Mouse (Mus musculus): Measurements from ENCODE around the gene Diras2. TPM values are rescaled to one million over a fixed set of nuclear protein-coding genes. Genes with fewer than 3 reads are reported as not detected.
"Not testable (repeated sequence)": the region's sequence is repeated elsewhere in the genome, so short reads cannot be mapped to it uniquely, and the experiment has no call there.

Diras2 gene
- total RNA-seq, 2 experiments from 2014 or later, result 0.47 TPM; not detected in 1

DNA sequence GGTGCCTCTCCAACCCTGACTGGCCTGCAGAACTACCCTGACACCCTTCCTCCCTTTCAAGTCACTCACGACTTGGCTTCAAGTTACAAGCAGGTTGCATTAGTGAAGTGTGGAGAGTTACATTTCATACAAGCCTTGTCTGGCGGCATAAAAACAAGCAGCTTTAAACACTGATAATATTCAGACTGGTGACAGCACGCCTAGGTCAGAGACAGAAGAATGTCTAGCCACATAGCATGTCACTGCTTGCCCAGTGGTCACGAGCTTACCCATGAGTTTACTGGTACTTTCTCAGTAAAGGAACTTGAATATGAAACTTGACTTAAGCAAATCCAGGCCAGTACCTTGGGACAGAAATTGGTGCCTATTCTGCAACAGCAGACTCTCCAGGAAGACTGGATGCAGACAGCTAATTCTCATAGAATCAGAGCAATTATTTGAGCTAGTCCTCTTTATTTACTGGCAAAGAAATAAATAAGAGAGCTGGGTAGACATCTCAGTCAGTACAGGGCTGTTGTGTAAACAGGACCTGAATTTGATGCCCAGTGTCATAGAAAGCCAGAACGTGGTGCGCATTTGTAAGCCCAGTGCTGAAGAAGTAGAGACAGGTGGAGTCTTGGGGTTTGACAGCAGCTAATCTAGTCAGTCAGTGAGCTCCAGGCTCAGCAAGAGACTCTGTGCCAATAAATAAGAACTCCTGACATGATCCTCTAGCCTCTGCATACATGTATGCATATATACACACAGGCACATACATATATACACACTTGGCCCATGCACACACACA, 4.6 kb downstream of the Diras2 start:
- no peak for ATAC-seq (replicated peaks; ENCODE audit: low FRiP score, low TSS enrichment, poor library complexity, severe bottlenecking)

DNA sequence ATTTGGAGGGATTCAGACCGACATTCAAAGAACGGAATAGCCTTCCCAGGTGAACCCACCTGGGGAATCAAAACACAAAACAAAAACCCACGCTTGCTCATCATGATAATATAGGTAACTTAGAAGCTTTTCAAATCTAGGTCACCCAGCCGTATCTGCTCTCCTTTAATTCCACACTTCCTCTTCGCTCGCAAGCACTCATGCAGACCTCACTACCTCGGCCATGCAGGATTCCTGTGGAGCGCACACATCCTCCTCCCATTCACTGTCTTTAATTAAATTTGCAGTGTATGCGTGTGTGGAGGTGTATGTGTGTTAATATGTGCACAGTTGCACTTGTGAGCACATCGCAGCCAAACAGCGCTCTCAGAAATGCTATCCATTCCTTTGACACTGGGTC, 6.8 kb downstream of the Diras2 start:
- ATAC-seq (replicated peaks; ENCODE audit: low FRiP score, low TSS enrichment, poor library complexity, severe bottlenecking), result no peak

DNA sequence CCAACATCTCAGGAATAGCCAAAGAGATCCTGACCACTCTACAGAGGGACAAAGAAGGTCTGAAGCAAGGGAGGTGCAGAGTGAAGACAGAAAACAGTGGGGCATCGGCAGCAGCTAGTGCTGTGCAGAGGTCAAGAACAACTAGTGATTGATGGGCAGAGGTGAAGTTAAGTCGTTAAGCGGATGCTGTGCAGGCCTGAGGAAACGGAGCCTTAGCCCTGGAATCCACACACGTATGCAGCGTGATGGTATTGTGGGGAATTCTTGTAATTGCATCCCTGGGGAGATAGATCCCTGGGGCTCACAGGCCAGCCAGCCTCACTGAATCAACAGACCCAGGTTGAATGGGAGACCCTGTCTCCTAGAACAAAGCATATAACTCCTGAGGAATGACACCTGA, 9.9 kb downstream of the Diras2 start:
- ATAC-seq (replicated peaks; ENCODE audit: low FRiP score, low TSS enrichment, poor library complexity, severe bottlenecking), result no peak

DNA sequence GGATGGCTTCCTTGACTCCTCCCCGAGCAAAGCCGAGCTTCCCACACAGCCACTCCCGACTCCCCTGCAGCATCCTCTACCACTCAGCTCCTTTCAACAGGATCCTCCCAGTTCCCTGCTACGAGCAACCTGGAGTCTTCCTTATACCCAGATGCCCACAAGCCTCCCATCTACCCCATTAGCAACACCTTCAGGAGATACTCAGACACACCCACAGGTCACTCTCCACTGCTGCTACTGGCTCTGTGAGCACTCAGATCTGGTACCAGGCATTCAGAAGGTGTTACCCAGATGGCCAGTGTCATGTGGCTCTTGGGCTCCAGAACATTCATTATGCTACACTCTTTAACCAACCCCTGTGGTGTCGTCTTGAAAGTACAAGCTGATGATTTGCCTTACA, 11.7 kb downstream of the Diras2 start:
- no peak for ATAC-seq (replicated peaks; ENCODE audit: low FRiP score, low TSS enrichment, poor library complexity, severe bottlenecking)

DNA sequence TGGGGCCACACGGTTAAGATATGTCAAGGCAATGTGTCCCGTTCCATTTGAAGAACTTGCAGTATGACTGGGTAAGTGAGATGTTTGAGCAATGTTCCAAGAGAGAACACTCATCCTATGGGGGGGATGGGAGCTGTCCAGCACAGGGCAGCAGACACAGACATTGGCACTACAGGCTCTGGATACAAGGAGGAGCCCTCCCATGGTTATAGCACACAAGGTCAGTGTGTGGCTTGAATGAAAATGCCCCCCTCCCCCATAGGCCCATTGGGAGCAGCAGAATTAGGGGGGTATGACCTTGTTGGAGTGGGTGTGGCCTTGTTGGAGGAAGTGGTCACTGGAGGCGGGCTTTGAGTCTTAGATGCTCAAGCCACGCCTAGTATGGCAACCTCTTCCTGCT, 12.7 kb downstream of the Diras2 start:
- no peak for ATAC-seq (replicated peaks; ENCODE audit: low FRiP score, low TSS enrichment, poor library complexity, severe bottlenecking)

DNA sequence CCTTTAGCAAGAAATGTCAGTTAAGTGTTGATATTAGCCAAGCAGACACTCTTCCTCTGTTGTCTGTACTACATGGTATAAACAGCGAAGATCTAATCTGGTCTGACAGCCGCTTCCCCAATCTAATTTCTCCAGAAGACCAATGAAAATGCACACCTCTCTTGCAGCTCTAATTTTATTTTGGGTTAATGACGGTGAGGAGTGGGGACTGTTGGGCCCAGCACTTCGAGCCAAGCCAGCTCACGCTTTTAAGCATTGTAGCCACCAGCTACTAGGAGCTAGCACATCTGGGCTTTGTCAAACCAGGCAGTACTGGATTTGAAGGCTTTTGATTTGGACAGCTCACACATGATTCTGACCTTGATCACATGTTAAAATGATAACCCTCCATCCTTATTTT, 14.1 kb downstream of the Diras2 start:
- ATAC-seq (replicated peaks; ENCODE audit: low FRiP score, low TSS enrichment, poor library complexity, severe bottlenecking), result no peak

DNA sequence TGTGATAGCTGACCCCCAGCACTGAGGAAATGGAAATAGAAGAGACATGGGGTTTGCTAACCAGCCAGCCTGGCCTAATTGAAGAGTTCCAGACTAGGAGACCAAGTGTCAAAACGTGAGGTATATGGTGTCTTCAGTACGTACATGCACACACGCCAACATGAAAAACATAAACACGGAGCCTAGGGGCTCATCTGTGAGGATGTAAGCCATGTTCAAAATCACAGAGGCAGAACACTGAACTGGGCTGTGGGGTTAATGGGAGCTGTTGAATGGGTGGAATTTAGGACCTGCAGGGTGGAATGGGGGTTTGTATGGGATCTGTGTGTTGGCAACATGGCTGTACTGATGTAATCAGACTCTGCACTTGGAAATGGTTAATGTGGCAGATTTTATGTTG, 14.5 kb downstream of the Diras2 start:
- no peak for ATAC-seq (replicated peaks; ENCODE audit: low FRiP score, low TSS enrichment, poor library complexity, severe bottlenecking)

DNA sequence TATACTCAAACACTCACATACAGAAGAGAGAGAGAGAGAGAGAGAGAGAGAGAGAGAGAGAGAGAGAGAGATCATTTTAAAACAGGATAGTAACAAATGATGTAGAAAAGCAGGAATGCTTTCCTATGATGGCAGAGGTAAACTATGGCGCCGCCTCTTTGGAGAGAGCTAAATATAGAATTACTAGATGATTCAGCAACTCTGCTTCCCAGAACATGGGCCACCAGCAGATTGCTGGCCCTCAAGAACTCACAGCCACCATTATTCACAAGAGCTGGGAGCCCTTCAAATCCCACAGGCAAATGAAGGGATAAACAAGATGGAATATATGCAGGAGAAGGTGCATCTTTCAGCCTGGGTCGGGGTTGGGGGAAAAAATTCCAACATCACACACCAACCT, 15.0 kb downstream of the Diras2 start:
- no peak for ATAC-seq (replicated peaks; ENCODE audit: low FRiP score, low TSS enrichment, poor library complexity, severe bottlenecking)

DNA sequence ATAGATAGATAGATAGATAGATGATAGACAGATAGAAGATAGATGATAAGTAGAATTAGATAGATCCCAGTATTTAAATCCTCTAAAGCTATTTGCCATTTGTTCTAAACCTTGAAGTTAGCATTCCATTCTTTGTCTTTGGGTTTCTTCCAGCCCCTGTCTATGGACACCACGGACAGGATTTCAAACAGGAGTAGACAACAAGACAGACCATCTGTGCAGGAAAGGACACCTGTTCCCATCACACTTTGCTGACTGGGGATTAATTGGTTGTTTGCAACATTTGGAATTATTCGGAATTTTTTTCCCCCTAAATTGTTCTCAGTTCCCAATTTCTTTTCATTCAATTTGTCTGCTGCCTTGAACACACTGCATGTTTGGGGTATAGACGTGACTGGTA, 17.5 kb downstream of the Diras2 start:
- no peak for ATAC-seq (replicated peaks; ENCODE audit: low FRiP score, low TSS enrichment, poor library complexity, severe bottlenecking)

DNA sequence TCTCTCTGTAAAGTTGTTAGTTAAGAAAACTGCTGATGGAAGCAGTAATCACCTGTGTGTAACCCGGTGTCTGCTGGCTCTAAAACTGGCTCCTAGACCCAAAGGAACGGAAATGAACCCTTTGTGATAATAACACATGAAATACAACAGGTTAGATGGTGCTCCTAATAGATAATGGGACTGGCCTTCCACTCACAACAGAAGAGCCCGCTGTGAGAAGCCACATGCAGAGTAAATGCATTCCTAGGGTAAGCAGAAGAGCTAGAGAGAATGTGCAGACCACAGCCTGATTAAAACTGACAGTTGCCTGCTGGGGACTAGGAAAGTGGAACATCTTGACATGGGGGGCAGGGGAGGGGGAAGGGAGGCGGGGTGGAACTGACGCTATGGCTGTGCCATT, 18.7 kb downstream of the Diras2 start:
- ATAC-seq (replicated peaks; ENCODE audit: low FRiP score, low TSS enrichment, poor library complexity, severe bottlenecking), result peak; percentile 50

DNA sequence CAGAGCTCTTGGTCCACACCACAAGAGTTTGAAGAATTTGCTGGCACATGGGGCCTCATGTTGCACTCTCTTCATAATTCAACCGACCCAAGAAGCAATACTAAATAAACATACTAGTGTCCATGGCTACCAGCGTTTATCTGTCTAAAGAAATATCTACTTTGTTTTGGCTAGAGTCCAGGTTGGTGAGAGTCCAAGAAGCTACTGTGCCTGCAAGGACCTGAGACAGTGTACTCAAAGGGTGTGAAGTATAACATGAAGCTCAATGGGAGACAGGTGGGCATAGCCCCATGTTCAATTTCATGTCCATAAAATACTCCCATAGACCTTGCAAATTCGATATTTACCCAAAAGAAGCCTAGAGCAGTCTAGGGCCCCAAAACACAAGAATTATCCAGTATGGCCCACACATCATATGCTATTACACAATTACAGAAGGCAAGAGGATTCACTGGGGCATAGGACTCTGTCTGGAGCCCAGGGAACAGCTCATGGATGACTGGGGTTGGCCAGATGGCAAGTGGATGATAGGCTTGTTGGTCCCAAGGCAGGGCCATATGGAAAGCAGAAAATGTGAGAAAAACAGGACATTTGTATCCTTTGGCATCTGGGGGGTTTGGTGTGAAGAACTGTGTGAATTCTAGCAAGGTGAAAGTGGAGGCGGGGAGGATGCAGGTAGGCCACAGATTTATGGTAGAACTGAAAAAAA, 20.8 kb downstream of the Diras2 start:
- no peak for ATAC-seq (replicated peaks; ENCODE audit: low FRiP score, low TSS enrichment, poor library complexity, severe bottlenecking)

DNA sequence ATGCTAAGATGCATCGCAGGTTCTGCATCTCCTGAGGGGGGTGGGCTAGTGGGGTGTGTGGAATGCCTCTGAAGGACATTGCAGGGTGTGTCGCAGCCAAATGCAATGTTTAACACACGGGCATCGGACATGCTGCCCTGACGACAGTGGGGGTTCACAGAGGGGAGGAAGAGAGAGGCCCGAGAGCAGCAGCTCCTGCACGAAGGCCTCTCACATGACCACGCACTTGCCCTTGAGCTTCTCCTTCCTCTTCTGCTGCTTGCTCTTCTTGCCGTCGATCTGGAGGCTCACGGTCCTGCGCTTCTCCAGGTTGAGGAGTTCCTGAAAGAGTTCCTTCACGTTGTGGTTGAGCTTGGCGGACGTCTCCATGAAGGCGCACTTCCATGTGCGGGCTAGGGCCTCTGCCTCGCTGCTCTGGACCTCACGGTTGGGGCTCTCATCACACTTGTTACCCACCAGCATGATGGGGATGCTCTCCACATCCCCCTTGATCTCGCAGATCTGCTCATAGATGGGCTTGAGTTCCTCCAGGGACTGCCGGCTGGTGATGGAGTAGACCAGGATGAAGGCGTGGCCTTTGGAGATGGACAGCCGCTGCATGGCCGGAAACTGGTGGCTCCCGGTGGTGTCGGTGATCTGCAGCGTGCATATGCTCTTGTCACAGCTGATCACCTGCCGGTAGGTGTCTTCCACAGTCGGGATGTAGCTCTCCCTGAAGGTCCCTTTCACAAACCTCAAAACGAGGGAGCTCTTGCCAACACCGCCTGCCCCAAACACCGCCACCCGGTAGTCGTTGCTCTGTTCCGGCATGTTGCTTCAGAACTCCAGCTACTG, 23.4 kb downstream of the Diras2 start:
- no peak for ATAC-seq (replicated peaks; ENCODE audit: low FRiP score, low TSS enrichment, poor library complexity, severe bottlenecking)

DNA sequence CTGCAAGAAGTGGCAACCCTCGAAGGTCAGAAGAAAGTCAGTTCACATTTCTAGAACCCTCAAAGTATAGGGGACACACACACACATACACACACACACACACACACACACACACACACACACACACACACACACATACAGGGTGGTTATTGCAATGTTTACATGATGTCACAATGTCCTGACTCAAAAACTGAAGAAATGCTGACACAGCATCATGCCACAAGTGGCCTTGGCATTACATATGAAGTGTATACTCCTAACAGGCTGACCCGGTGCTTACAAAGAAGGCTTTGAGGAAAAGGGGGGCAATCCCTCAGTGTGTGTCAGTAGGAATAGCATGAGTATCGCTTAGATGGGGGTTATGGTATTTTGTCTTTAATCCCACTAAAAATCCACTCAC, 24.3 kb downstream of the Diras2 start:
- ATAC-seq (replicated peaks; ENCODE audit: low FRiP score, low TSS enrichment, poor library complexity, severe bottlenecking), result not testable (repeated sequence)

DNA sequence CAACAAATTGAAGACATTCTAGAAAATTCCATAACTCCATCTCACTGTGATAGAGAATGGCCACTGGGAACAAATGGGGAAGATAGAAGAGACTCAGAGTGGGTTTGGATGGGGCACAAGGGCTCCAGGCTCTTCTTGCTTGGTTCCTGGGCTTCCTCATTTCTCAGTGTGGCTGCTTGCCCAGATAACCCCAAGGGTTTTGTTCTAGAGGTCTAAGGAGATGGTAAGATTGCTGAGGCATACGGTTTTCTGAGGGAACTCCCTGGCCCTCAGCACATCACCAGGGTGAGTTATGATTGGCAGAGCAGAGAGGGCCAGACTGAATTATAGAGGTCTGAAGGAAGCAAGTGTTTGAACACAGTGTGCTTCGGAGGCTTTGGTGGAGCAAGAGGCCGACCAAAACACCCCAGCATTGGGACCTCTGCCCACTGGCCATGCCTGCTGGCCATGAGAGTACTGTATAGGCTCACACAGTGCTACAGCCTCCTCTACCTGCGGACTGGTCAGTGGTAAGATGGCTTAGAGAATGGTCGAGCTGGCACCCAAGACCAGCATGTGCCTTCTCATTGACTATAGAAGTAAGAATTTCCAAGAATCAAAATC, 25.3 kb downstream of the Diras2 start:
- peak; percentile 41; the same call in 1 of the 2 replicates for ATAC-seq (replicated peaks; ENCODE audit: low FRiP score, low TSS enrichment, poor library complexity, severe bottlenecking)

DNA sequence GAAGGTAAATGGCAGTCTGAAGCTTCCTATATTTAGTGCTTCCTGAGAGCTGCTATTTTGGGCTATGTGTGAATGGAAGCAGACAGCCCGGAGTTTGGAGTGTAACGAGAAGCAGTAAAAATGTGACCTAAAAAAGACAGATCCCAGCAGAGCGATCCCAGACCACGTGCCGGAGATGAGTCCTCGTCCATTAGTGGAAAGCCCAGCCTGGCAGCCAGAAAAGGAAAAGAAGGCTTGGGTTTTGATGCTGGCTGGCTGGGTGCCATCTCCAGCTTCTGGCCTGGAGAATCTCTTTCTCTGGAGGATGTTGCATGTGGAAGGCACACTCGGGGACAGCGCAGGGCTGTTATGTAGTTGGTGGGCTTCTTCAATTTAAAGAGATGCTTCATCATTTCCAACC, 29.4 kb downstream of the Diras2 start:
- no peak for ATAC-seq (replicated peaks; ENCODE audit: low FRiP score, low TSS enrichment, poor library complexity, severe bottlenecking)

DNA sequence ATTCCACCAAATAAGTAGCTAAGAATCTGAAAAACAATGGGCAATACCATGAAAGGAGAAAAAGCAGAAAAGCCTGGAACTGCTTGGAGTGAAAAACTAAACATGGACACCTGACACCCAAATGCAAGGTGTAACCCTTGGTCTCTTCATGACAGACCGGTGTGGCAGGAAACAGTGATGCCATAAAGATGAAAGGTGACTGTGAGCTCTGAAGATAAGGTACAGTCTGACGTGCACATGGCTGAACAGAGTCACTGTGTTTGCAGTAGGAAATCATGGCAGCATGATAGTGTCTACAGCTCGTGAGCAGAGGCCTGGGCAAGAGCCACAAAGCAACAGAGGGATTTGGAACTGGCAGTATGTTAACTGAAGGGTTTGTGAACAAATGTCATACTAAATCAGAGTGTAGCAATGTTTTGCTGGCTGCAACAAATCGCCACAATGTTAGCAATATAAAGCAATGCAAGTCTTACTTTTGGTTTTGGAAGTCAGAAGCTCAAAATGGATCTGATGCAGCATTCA, 34.0 kb downstream of the Diras2 start:
- ATAC-seq (replicated peaks; ENCODE audit: low FRiP score, low TSS enrichment, poor library complexity, severe bottlenecking), result no peak

DNA sequence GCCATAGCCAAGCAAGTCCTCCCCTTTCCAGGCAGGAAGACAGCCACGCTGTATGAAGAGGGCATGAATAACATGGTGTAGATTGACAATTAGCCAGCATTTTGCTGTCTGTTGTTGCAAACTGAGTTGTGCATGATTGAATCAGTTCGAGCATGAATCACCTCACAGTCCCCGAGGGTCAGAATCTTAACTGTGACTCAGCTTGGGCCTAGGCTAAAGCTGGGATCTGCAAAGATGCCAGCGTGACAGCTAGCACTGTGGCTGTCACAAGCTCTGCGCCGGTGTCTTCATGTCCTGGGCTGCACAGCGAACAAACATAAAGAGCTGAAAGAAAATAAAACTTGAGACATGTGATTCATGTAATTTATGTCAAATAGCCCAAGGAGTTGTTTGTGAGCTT, 42.3 kb downstream of the Diras2 start:
- no peak for ATAC-seq (replicated peaks; ENCODE audit: low FRiP score, low TSS enrichment, poor library complexity, severe bottlenecking)

DNA sequence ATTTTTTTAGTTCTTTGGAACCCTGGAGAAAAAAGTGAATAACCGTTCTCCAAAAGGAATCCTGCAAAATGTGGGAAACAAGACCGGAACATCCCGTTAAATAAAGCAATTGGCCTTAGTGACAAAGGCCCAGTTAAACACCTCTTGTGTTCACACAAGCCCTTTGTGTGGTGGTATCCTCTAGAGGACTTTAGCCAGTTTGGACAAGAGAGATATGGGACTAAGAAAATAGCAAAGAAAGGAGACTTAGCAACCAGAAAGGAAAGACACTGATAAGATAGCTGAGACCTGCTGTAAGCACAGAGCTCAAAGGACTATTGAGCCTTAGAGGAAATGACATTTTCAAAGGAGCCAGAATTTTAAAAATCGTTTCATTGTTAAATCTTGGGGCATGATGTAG, 47.0 kb downstream of the Diras2 start:
- ATAC-seq (replicated peaks; ENCODE audit: low FRiP score, low TSS enrichment, poor library complexity, severe bottlenecking), result no peak

DNA sequence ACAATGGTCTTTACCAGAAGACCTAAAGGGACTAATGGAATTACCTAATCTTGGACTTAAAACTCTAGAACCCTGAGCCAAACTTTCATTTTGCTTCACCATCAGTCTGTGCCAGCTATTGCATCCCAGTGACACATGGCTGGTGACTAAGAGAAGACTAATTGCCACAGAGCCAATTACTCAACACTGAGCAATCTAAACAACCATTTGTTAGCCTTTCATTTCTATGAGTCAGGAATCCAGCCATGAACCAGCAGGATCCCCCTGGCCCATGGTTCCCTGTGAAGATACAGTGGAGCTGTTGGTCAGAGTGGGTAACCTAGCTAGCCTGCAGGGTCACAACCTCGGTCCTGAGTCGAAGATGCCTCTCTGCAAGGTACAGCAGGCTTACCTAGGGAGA, 49.3 kb downstream of the Diras2 start:
- no peak for ATAC-seq (replicated peaks; ENCODE audit: low FRiP score, low TSS enrichment, poor library complexity, severe bottlenecking)

DNA sequence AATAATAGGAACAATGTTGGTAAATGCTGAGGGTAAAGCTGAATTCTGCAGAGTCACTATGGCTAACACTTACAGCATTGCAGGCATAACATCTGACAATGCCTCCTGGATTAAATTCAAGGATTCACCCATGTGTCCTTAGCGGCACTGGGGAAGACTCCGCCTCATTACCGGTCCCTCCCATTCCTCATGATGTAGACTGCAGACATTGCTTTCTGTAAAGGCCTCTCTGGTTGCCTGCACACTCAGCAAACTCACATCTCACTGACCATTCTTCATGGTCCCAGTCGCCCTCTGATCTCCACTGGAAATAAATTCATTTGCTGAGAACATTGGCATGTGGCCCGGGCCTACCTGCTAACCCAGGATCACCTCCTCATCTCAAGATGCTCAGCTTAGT, 51.9 kb downstream of the Diras2 start:
- no peak for ATAC-seq (replicated peaks; ENCODE audit: low FRiP score, low TSS enrichment, poor library complexity, severe bottlenecking)
